Mouse (Mus musculus): Measurements from ENCODE around the gene Agbl4.

DNA sequence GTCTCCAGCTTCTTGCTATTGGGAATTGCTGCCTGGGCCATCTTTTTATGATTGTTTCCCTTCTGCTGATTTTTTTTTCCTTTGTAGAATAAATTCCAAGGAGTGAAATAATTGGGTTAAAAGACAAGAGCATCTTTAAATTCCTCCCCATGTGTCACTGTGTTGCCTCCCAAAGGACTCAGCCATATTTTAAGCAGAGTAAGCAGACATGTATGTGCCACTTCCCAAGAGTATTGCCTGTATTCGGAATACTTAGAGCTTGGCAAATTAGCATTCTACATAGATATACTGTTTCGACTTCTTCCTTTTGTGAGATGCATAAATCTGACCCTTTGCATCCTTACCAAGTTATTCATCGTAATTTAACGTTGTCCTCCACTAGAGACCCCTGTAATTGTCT, 1070.3 kb downstream of the Agbl4 start:
- no peak for TF ChIP-seq TAL1 (IDR thresholded peaks at IDR 0.05; ENCODE audit: low read length)
- TF ChIP-seq GATA1 (IDR thresholded peaks at IDR 0.05; ENCODE audit: low read length): no peak

Measured in erythroblast, embryonic 14.5 days (primary cell).